Mouse (Mus musculus): ENCODE data around the gene Cdc40.

- TF ChIP-seq POLR2A (IDR thresholded peaks at IDR 0.05; ENCODE audit: insufficient read length, low read depth) (no peak), USF1 (IDR thresholded peaks at IDR 0.05; ENCODE audit: low read depth) (no peak), MAX (IDR thresholded peaks at IDR 0.05; ENCODE audit: low read depth) (no peak), E2F4 (IDR thresholded peaks at IDR 0.05; ENCODE audit: insufficient read depth) (no peak), CEBPB (IDR thresholded peaks at IDR 0.05; ENCODE audit: insufficient read depth, poor library complexity, severe bottlenecking) (no peak), POLR2AphosphoS2 (IDR thresholded peaks at IDR 0.05; ENCODE audit: insufficient read length, low read depth) (no peak), MYOD1 (IDR thresholded peaks at IDR 0.05; ENCODE audit: control insufficient read depth in 1 of 3, insufficient read length in 2 of 3, low read depth in 2 of 3) (no peak), TCF12 (IDR thresholded peaks at IDR 0.05; ENCODE audit: insufficient read depth, poor library complexity, severe bottlenecking) (no peak), REST (IDR thresholded peaks at IDR 0.05; ENCODE audit: insufficient read depth, insufficient read length) (no peak), MYOG (IDR thresholded peaks at IDR 0.05; ENCODE audit: control insufficient read depth in 1 of 3, insufficient read depth in 1 of 3, insufficient read length in 2 of 3, low read depth in 2 of 3) (no peak), TCF3 (IDR thresholded peaks at IDR 0.05; ENCODE audit: insufficient read length, low read depth) (no peak)
These were observed 3.1 kb downstream of the Cdc40 start for GRCm38 (mm10) chr10:40879969-40880368.

Data from myocyte (in vitro differentiated cells).